Mouse (Mus musculus) kidney, postnatal 0 days (tissue): ENCODE measurements around the gene Ucp2. TPM values are rescaled to one million over a fixed set of nuclear protein-coding genes. Genes with fewer than 3 reads are reported as not detected.

ENCODE experiments used
- ATAC-seq: fragments of 200-750 bp; cut with Nextera tagmentation; replicated peaks from 2 replicates; pipeline ENCODE4 v1.8.0; 2017; ENCODE audit warnings: low read depth, moderate number of reproducible peaks, moderate TSS enrichment, moderate library complexity; ENCODE audit not compliant: low FRiP score
- DNase-seq: peaks from one replicate; pipeline ENCODE4 v3.0.0-alpha.2; 2016; ENCODE audit warnings: low spot score
- H3K27ac ChIP-seq: fragments of 300-500 bp; sonication (generic); 2 replicates; pipeline ENCODE4 v1.5.1; 2014; ENCODE audit warnings: mild to moderate bottlenecking
- H3K27me3 ChIP-seq: fragments of 300-500 bp; sonication (generic); 2 replicates; pipeline ENCODE4 v1.6.1; 2014; ENCODE audit warnings: low read length, mixed read lengths; ENCODE audit not compliant: insufficient read depth
- H3K36me3 ChIP-seq: fragments of 300-500 bp; sonication (generic); 2 replicates; pipeline ENCODE4 v1.6.1; 2014; ENCODE audit warnings: low read length, mixed read lengths; ENCODE audit not compliant: insufficient read depth
- H3K4me1 ChIP-seq: fragments of 300-500 bp; sonication (generic); replicated peaks from 2 replicates; pipeline ENCODE4 v1.6.1; 2014; ENCODE audit warnings: antibody characterized with exemption, low read length, mixed read lengths; ENCODE audit not compliant: insufficient read depth
- H3K4me2 ChIP-seq: fragments of 300-500 bp; sonication (generic); 2 replicates; pipeline ENCODE4 v1.6.1; 2014; ENCODE audit warnings: mild to moderate bottlenecking, low read length, moderate library complexity, mixed read lengths
- H3K4me3 ChIP-seq: fragments of 300-500 bp; sonication (generic); replicated peaks from 2 replicates; pipeline ENCODE4 v1.5.1; 2014; ENCODE audit warnings: low read depth, low read length
- H3K9ac ChIP-seq: fragments of 300-500 bp; sonication (generic); 2 replicates; pipeline ENCODE4 v1.6.1; 2014; ENCODE audit warnings: low read depth, low read length
- H3K9me3 ChIP-seq: fragments of 300-500 bp; sonication (generic); replicated peaks from 2 replicates; pipeline ENCODE4 v1.6.1; 2016; ENCODE audit warnings: low read length, inconsistent platforms, mixed read lengths
- CTCF ChIP-seq: IDR thresholded peaks from 2 replicates; pipeline ENCODE4 v1.5.1; 2016; ENCODE audit warnings: antibody characterized with exemption, low read depth, mild to moderate bottlenecking, moderate library complexity
- WGBS: fragments of 180-500 bp; shearing (Covaris S2); extraction: QIAGEN DNeasy Blood & Tissue Kit; methylation state at CpG from one replicate; pipeline ENCODE4 v1.1.7; 2014; 5-methylcytosine and 5-hydroxymethylcytosine counted together
- polyA plus RNA-seq: library from polyadenylated mRNA; unstranded; fragments of >200 nt; fragmentation: Nextera tagmentation; extraction: Ambion mirVana; gene quantifications from 2 replicates; pipeline ENCODE4 v1.2.1, GENCODE M21; 2015

The Ucp2 gene
- polyA plus RNA-seq = 274 and 319 TPM in 2 replicates

- H3K27ac ChIP-seq = peak within 1 kb of the TSS; percentile 82
- H3K36me3 ChIP-seq = peaks cover 11% of the 10 kb centered on the region; the same call in 1 of the 2 replicates
- peak within 1 kb of the TSS; percentile 55 for H3K4me3 ChIP-seq
- TF ChIP-seq CTCF = no peak
- H3K9me3 ChIP-seq = no peaks in the 10 kb centered on the region
- peak within 1 kb of the TSS; percentile 70 for H3K9ac ChIP-seq
- DNase-seq (peak; percentile 85), ATAC-seq (peak; percentile 50)
- peaks cover 25% of the 10 kb centered on the region for H3K4me1 ChIP-seq
- under 1% methylated on average over 27 of the region's 27 CpGs for WGBS
- peak within 1 kb of the TSS; percentile 96 for H3K4me2 ChIP-seq
- no peaks in the 10 kb centered on the region for H3K27me3 ChIP-seq
These were observed at the start of gene Ucp2 for GRCm38 (mm10) chr7:100493117-100493483. Gene Ucp2 (plus strand): TSS chr7:100493337.

- Histone ChIP-seq H3K4me1 (no peaks in the 10 kb centered on the region), H3K9me3 (no peaks in the 10 kb centered on the region), H3K27me3 (no peaks in the 10 kb centered on the region), H3K4me2 (no peak overlapping the region), H3K36me3 (peaks cover 49% of the 10 kb centered on the region), H3K27ac (no peak overlapping the region), H3K9ac (no peak overlapping the region), H3K4me3 (no peak overlapping the region)
- 80% methylated on average over 4 of the region's 4 CpGs for WGBS
- ATAC-seq (no peak), DNase-seq (no peak)
- no peak for TF ChIP-seq CTCF
These were observed 49.4 kb upstream of the Ucp2 start for GRCm38 (mm10) chr7:100443728-100444127.

- Histone ChIP-seq H3K4me3 (no peak overlapping the region), H3K9me3 (no peaks in the 10 kb centered on the region), H3K27ac (no peak overlapping the region), H3K9ac (no peak overlapping the region), H3K4me2 (no peak overlapping the region), H3K4me1 (no peaks in the 10 kb centered on the region), H3K36me3 (peaks cover 51% of the 10 kb centered on the region), H3K27me3 (no peaks in the 10 kb centered on the region)
- 95% methylated on average over 5 of the region's 5 CpGs for WGBS
- no peak for TF ChIP-seq CTCF
- DNase-seq (no peak), ATAC-seq (no peak)
These were observed 46.9 kb upstream of the Ucp2 start for GRCm38 (mm10) chr7:100446271-100446670.

GRCm38 (mm10) chr7:100448530-100448929 lies 44.6 kb upstream of the Ucp2 start:
- Histone ChIP-seq H3K9ac (no peak overlapping the region), H3K27ac (no peak overlapping the region), H3K4me1 (no peaks in the 10 kb centered on the region), H3K36me3 (peaks cover 57% of the 10 kb centered on the region), H3K27me3 (no peaks in the 10 kb centered on the region), H3K9me3 (no peaks in the 10 kb centered on the region), H3K4me3 (no peak overlapping the region), H3K4me2 (no peak overlapping the region)
- 93% methylated on average over 12 of the region's 12 CpGs for WGBS
- no peak for ATAC-seq
- no peak for DNase-seq
- no peak for TF ChIP-seq CTCF

- DNase-seq (no peak), ATAC-seq (no peak)
- peaks cover 62% of the 10 kb centered on the region for H3K36me3 ChIP-seq
These were observed 44.2 kb upstream of the Ucp2 start for GRCm38 (mm10) chr7:100448985-100449384.

GRCm38 (mm10) chr7:100458153-100458552 lies 35.0 kb upstream of the Ucp2 start:
- H3K9ac ChIP-seq = no peak overlapping the region
- no peaks in the 10 kb centered on the region for H3K9me3 ChIP-seq
- H3K36me3 ChIP-seq = peaks cover 41% of the 10 kb centered on the region
- no peaks in the 10 kb centered on the region for H3K4me1 ChIP-seq
- no peak overlapping the region for H3K4me3 ChIP-seq
- 50% methylated on average over 1 of the region's 1 CpGs for WGBS
- DNase-seq (no peak), ATAC-seq (no peak)
- no peak for TF ChIP-seq CTCF
- no peak overlapping the region for H3K4me2 ChIP-seq
- no peaks in the 10 kb centered on the region for H3K27me3 ChIP-seq
- H3K27ac ChIP-seq = no peak overlapping the region

More at GRCm38 (mm10) chr7:100448985-100449384, 44.2 kb upstream of the Ucp2 start:
- Histone ChIP-seq H3K27ac (no peak overlapping the region), H3K9me3 (no peaks in the 10 kb centered on the region), H3K9ac (no peak overlapping the region), H3K4me1 (no peaks in the 10 kb centered on the region), H3K27me3 (no peaks in the 10 kb centered on the region), H3K4me3 (no peak overlapping the region), H3K4me2 (no peak overlapping the region)
- TF ChIP-seq CTCF = no peak
- WGBS = 95% methylated on average over 3 of the region's 3 CpGs

- 94% methylated on average over 3 of the region's 3 CpGs for WGBS
- H3K4me3 ChIP-seq = no peak overlapping the region
- no peak overlapping the region for H3K9ac ChIP-seq
- TF ChIP-seq CTCF = no peak
- peaks cover under 1% of the 10 kb centered on the region; the same call in 1 of the 2 replicates for H3K4me1 ChIP-seq
- no peaks in the 10 kb centered on the region for H3K9me3 ChIP-seq
- H3K27ac ChIP-seq = no peak overlapping the region
- H3K27me3 ChIP-seq = no peaks in the 10 kb centered on the region
- H3K4me2 ChIP-seq = no peak overlapping the region
- H3K36me3 ChIP-seq = peaks cover 25% of the 10 kb centered on the region
- ATAC-seq = no peak
- no peak for DNase-seq
These were observed 33.3 kb upstream of the Ucp2 start for GRCm38 (mm10) chr7:100459862-100460261.
